Mouse (Mus musculus) testis, postnatal 10 days (tissue): ENCODE results near the gene Ncstn.

Source experiments
- DNase-seq: peaks from one replicate; pipeline ENCODE4 v3.0.0; 2021; ENCODE audit warnings: low spot score

Ncstn gene

GRCm38 (mm10) chr1:172082101-172082898, at the start of gene Ncstn, which contains the start of gene Copa:
TSS of gene Ncstn (minus strand) at chr1:172082795.
TSS of gene Copa (plus strand) at chr1:172082529.
- peak; percentile 89 for DNase-seq

- no peak for DNase-seq
Measured at GRCm38 (mm10) chr1:172132319-172132718, 49.7 kb upstream of the Ncstn start.

GRCm38 (mm10) chr1:172129780-172130179, 47.2 kb upstream of the Ncstn start:
- no peak for DNase-seq

- peak; percentile 53 for DNase-seq
Measured at GRCm38 (mm10) chr1:172129108-172129507, 46.5 kb upstream of the Ncstn start.

GRCm38 (mm10) chr1:172128563-172128962, 46.0 kb upstream of the Ncstn start:
- DNase-seq: no peak

GRCm38 (mm10) chr1:172127487-172127886, 44.9 kb upstream of the Ncstn start:
- DNase-seq: no peak

GRCm38 (mm10) chr1:172126376-172127347, 44.1 kb upstream of the Ncstn start, which contains the start of gene Pex19:
TSS of gene Pex19 (plus strand) at chr1:172126755.
- DNase-seq: peak; percentile 84

- no peak for DNase-seq
Measured at GRCm38 (mm10) chr1:172124572-172124971, 42.0 kb upstream of the Ncstn start.

- DNase-seq: no peak
Measured at GRCm38 (mm10) chr1:172122671-172123070, 40.1 kb upstream of the Ncstn start.

GRCm38 (mm10) chr1:172119720-172120119, 37.1 kb upstream of the Ncstn start:
- no peak for DNase-seq

GRCm38 (mm10) chr1:172119100-172119499, 36.5 kb upstream of the Ncstn start:
- no peak for DNase-seq

GRCm38 (mm10) chr1:172116948-172117347, 34.4 kb upstream of the Ncstn start:
- DNase-seq: no peak

- DNase-seq: no peak
Measured at GRCm38 (mm10) chr1:172107777-172108477, 25.3 kb upstream of the Ncstn start.

GRCm38 (mm10) chr1:172105101-172105500, 22.5 kb upstream of the Ncstn start:
- no peak for DNase-seq

GRCm38 (mm10) chr1:172103619-172104018, 21.0 kb upstream of the Ncstn start:
- DNase-seq: no peak

GRCm38 (mm10) chr1:172099325-172100033, 16.9 kb upstream of the Ncstn start:
- DNase-seq: no peak

- DNase-seq: no peak
Measured at GRCm38 (mm10) chr1:172095202-172095601, 12.6 kb upstream of the Ncstn start.

- no peak for DNase-seq
Measured at GRCm38 (mm10) chr1:172094295-172094694, 11.7 kb upstream of the Ncstn start.

- DNase-seq: no peak
Measured at GRCm38 (mm10) chr1:172093522-172093921, 10.9 kb upstream of the Ncstn start.

- DNase-seq: no peak
Measured at GRCm38 (mm10) chr1:172082899-172083445, 377 bp upstream of the Ncstn start.

- DNase-seq: peak; percentile 68
Measured at GRCm38 (mm10) chr1:172077981-172078380, 4.6 kb downstream of the Ncstn start.
